Mouse (Mus musculus): ENCODE data around the gene Plagl2.

Plagl2 gene

DNA sequence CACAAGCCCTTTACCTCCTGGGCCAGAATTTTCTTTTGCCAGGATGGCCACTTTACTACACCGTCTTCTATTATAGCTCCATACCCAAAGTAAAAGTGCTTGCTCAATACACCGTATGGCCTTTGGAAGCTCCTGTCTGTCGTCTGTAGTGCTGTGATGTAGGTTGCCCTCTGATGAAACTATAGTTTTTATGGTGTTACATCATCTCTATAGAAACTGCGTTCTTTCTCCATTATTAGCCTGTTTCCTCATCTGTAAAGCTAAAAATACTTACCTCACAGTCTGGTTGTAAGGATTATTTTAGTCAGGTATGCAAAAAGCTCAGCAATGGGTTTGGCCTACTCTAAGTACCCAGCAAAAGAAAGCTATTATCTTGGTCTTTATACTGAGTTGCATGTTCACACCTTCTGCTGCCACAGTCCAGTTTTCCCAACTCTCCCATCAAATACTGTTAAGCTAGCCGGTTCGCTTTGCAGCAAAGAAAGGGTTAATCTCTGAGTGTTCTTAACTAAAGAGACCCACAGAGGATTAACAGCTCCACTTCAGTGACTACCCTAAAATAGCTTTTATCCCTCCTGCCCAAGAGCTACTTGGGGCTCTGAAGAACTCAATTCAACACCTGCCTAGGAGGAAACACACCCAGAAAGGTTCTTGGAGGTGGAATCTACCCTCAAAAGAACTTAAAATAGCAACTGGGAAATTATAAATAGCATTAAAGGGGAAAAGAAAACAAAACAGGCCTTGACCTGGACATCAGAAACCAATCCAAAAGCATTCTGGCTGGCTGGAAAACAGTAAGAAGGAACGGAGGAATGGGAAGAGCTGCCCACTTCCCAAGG, 2.0 kb downstream of the Plagl2 start:
- DNase-seq (ENCODE audit: low read depth, low spot score), result no peak

DNA sequence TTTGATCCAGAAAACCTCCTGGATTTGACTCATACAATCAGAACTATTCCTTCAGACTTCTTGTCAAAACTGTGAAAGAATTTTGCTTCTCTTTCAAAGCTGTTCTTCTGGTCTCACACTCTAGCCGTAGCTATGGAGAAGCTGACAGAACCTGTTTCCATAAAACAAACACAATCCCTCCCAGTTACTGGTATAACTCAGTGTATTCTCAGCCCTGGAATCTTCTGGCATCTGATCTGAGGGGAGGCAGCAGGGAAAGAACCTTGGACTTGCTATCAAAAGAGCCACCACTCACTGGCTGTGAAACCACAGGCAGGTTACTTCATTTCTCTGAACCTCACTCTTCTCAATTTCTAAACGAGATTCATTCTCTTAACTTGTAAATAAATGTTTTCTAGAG, 2.8 kb downstream of the Plagl2 start:
- no peak for DNase-seq (ENCODE audit: low read depth, low spot score)

DNA sequence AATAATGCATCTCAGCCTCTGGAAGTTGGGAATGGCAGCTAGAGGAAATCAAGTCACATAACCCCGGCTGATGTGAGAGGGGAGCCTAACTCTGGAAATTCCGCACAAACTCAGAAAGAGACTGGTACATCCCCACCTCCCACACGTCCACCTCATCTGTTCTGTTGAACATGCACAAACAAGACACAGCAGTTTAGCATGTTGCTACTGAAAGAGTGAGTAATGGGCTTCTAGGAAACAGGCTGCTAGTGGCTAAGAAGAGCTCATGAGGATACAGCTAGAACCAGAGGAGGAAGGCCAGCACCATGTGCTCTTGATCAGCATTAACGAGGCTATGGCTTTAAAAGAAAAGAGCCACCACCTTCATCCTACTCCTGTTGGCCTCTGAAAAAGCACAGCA, 3.3 kb downstream of the Plagl2 start:
- no peak for DNase-seq (ENCODE audit: low read depth, low spot score)

DNA sequence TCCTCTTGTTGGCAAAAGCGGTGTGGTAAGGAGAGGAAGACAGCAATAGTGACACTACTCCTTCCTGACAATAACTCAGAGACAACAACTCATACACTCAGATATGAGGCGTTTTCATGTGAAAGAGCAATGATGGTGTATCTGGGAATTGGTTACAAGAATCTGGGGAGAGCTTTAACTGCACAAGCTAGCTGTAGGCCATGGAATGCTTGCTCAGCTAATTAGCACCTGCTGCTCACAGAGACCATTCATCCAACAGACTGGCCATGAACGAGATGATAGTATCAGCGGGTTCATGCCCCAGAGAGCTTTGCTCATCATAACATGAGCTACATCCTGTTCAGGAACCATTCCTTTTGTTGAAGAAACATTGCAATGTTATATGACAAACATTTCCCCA, 4.0 kb downstream of the Plagl2 start:
- DNase-seq (ENCODE audit: low read depth, low spot score), result no peak

DNA sequence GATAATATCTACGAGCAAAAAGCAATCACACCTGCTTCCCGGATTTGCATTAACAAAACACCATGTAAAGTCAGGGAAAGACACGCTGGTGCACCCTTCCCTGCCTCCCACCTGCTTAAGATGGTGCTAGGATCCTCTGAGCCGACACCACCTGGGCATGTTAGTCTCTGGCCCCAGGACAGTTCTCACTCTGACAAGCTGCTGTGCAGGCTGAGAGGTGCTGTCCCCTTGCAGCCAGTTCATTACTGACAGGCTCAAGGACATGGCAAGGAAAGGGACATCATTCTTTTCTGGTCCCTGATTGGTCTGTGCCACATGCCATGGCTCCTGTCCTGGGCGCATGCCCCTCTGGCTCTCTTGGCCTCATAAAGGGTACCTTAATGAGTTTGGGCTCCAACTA, 12.7 kb downstream of the Plagl2 start:
- DNase-seq (ENCODE audit: low read depth, low spot score), result no peak

DNA sequence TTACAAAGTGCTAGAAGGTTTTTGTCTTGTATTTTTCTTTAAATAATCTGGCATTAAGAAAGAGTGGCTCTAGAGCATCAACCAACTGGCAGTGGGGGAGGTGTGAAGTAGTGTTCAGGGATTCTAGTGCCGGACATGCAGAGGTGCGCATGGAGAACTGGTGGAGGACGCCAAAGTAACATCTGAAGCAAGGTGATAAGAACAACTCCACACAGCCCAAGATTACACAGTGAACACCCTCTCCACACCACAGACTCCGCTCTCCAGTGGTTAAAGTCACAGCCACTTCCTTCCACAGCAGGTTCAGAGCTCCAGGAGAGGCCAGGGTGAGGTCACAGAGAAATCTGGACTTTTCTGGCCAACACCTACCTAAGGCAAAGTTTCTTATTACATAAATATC, 13.3 kb downstream of the Plagl2 start:
- DNase-seq (ENCODE audit: low read depth, low spot score), result no peak

DNA sequence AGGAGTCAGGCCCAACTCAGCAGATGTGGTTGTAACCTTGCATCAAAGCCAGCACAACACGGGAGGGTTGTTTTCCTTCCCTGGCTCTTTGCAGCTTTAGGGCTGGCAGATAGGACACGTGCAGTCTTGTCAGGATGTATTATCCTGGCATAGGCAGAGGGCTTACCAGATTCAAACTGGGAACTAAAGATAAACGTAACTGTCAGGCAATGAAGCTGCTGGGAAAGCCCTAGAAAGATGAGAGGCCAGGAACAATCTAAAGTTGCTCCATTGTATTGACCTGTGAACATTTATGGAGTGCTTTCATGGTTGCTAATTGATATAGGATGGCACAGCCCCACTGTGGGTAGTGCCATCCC, 15.7 kb downstream of the Plagl2 start:
- DNase-seq (ENCODE audit: low read depth, low spot score), result no peak

DNA sequence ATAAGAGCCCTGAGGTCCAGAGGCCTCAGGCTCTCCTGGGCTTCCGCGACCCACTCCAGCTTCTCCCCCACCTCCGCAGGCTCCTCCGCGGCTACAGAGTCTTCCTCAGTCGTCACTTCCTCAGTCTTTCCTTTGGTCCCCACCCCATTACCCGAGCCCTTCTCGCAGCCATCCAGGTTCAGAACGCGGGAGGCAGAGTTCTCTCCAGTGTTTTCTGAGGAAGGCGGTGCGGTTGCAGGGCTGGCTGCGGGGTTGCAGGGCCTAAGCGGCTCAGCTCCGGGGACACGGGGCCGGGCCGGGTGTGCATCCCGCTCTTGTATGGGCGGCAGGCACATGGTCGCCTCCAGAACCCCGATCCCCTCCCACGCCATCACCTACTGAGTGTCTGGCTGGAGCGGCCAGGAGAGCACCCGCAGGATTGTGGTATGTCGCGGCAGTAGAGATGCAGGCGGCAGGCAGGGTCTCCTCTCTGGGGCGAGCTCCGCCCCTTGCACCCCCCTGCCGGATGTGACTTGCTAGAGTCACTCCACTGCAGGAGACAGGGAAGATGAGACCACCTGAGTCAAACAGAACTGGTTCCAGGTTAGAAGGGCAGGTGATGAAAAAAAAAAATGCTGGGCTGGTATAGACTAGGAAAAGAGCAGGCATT, 16.2 kb downstream of the Plagl2 start, which contains the start of gene Tspyl3:
Tspyl3 (minus strand) TSS at position 496 of the 649 bp plus-strand sequence.
- peak; percentile 39 for DNase-seq (ENCODE audit: low read depth, low spot score)

DNA sequence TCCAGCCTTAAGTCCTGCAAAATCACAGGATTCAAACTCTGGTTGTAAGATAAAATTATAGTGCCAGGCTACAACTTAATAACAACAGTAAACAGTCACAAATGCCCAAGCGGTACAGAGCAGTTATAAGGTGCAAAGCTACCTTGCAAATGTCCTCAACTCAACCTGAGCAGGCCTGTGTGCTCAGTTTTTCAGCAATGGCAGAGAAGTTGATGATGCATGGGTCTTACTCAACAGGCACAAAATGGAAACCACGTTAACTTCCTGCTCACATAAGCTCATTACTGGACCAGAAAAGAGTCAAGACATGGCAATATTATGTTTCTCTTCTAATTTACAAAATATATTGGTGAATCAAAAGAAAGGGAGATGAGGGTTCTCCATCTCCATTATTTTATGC, 18.7 kb downstream of the Plagl2 start:
- no peak for DNase-seq (ENCODE audit: low read depth, low spot score)

DNA sequence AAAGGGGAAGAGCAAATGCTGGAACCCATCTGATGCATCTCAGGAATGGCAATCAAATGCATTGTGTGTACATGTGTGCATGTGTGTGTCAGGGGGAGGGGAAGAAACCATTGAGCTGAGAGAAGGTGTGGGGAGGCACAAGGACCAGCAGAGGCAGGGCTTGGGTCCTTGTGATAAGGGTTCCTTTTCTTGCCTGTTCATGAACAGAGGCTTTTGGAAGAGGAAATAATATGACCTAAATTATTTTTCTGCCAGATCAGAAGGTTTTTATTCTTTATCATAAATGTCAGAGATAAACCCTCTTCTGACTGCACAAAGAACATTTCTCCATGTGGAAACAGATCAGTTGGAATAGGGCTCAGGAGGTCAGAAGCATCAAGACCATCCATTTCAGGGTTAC, 19.1 kb downstream of the Plagl2 start:
- no peak for DNase-seq (ENCODE audit: low read depth, low spot score)

DNA sequence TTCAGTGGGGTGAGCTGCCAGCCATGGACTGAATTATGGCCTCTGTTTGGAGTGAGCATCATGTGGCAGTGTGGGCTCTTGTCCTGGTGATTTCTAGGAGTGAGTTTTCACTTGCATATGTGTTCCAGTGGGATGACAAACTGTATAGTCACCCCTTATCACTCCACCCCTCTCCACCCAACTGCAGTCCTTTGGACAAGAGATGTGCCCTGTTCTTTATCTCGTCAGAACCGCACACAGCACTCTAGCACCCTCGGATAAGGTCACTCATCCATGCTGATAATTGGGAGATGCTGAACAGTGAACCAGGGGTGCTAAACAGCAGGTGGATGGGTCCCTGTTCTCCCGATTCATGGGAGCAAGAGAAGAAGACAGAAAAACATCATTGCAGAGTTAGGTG, 19.6 kb downstream of the Plagl2 start:
- DNase-seq (ENCODE audit: low read depth, low spot score), result no peak

DNA sequence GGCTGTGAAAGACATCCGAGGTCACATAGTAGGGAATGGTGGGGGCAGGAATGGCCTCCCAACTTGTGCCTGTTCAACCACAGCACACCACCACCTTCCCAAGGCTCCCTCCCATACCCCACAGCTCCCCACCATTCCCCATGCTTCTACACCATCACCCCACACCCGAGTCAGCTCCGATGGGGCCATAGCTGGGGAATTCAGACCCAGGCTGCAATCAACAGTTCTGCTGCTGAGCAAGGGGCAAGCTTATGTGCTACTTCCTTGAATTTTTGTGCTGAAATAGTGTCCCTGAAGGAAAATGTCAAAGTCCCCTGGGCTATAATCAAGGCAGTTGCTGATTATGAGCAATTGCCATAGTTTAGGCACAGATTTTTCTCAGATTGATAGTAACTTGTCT, 22.7 kb downstream of the Plagl2 start:
- DNase-seq (ENCODE audit: low read depth, low spot score), result no peak

DNA sequence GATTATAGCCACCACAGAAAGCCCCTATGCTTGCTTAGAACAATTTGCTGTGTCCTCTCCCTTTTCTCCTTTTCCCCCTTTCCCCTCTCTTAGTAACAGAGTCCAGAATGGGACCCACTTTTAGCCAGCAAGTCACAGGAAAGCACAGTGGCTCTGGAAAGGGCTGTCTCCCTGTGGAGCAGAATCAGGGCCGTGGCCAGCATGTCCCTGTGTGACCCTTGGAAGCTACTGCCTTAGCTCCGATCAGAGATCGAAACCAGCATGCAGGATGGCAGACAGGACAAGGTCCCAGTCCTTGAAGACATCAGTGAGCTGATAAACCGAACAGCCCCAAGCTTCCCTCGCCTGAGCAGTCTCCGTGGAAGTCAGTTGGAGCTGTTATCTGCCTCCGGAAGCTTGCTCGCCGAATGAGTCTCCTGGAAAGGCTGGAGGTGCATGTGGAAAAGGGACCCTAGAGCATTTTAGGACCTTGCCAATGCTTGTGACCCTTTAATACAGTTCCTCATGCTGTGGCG, 23.3 kb downstream of the Plagl2 start:
- DNase-seq (ENCODE audit: low read depth, low spot score), result no peak

DNA sequence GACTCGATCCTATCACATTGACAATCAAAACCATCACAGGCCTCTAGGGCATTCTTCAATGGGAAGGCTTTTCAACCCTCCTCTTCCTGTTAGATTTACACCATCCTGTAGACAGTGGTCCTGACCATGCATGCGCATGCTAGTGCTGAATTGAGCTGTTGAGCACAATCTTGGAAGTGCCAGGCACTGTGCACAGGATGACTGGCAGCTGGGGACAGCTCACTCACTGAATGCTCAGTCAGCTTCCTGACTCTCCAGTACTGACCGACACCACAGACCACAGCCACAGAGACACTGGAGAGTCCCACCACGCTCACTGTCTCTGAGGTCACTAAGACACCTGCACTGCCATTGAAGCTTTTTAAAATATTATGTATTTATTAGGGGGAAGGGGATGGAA, 25.8 kb downstream of the Plagl2 start:
- DNase-seq (ENCODE audit: low read depth, low spot score), result no peak

DNA sequence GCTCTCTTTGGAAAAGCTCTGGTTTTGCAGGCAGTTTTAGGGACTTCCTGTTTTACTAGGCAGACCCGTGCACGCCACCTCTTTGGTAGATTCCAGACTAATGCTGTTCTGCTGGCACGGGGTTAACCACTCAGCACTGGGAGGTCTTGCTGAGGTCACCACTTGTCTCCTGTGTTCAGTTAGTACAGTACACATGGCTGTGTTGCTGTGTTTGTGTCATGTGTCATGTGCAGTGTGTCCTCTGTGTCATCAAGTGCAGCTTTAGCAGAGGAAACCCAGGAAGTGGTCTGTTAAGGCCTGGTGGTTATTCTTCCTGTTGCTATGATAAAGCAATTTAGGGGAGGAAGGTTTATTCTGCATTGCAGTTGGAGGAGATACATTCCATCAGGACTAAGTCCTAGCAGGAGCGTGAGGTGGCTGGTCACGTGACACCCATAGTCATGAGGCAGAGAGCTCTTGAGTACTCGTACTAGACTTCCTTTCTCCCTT, 26.4 kb downstream of the Plagl2 start:
- DNase-seq (ENCODE audit: low read depth, low spot score), result no peak

DNA sequence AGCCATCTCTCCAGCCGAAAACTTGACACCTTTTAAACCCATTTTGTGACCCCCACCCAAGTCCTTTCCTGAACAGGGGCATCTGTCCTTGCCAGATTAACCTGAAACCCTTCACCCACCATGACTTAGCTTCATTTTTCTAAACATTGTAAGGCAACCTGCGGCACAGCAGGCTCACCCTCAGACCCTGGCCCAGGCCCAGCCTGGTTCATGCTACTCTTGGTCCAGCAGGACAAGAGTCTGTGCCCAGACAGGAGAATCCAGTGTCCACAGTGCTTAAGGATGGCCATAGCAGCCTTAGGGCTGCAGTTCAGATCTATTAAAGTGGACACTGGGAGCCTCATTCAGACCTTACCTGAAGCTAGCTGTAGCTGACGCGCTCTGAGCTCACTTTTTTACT, 27.9 kb downstream of the Plagl2 start:
- no peak for DNase-seq (ENCODE audit: low read depth, low spot score)

DNA sequence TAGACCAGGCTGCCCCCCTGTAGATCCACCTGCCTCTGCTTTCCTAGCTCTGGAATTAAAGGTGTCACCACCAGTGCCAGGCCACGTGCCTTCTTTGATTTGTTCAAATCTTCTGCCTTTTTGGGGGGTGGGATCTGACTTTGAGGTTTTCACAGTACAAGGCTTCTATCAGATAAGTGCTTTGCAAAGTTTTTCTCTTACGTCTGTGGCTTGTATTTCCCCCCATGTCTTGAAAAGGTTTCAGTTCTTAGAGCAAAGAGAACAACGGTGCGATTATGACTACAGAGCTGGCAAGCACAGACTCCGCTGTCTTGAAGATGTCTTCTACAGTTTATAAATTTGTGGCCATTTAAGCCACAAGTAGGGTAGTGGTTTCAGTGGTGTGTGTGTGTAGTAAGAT, 29.8 kb downstream of the Plagl2 start:
- DNase-seq (ENCODE audit: low read depth, low spot score), result no peak

DNA sequence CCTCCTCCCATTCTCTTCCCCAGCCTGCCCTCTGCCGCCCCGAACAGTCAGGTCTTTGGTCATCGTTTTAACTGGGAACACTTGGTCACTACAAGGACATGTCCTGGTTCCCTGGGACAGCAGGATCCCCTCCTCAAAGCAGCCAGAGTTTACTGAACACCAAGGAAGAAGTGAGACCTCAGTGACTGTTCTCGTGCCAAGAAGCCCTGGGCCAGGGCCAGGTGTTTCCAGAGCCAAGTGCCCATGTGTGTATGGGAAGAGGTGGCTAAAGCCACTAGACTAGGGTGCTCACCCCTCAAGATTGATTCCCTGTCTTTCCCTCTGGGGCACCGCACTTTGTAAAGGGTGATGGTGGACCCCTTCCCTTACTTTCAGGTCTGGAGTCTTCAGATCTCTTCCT, 31.9 kb downstream of the Plagl2 start:
- DNase-seq (ENCODE audit: low read depth, low spot score), result no peak

DNA sequence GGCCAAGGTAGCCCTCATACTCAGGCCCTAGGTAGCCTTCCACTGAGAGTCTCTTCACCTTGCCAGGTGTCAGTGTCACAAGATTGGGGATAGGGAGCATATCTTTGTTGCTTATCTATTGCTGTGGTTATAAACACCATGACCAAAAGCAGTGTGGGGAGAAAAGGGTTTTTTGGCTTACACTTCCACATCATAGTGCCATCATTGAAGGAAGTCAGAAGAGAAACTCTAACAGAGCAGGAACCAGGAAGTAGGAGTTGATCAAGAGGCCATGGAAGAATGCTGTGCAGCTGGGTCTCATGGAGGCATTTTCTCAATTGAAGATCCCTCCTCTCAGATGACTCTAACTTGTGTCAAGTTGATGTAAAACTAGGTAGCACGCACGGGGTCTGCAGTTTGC, 33.1 kb downstream of the Plagl2 start:
- DNase-seq (ENCODE audit: low read depth, low spot score), result no peak

DNA sequence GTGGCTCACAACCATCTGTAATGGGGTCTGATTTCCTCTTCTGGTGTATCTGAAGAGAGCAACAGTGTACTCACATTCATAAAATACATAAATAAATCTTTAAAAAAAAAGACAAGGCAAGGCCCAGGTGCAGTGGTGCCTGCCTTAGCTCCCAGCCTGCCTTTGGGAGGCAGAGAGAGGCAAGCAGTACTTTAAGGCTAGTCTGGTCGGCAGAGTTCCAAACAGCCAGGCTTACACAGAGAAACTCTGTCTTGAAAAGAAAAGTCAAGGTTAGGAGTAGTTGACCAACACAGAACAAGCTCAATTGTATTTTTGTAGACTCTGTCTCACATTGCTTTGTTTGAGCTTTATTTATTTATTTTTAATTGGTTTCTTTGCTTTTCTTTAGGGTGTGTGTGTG, 38.5 kb downstream of the Plagl2 start:
- no peak for DNase-seq (ENCODE audit: low read depth, low spot score)

DNA sequence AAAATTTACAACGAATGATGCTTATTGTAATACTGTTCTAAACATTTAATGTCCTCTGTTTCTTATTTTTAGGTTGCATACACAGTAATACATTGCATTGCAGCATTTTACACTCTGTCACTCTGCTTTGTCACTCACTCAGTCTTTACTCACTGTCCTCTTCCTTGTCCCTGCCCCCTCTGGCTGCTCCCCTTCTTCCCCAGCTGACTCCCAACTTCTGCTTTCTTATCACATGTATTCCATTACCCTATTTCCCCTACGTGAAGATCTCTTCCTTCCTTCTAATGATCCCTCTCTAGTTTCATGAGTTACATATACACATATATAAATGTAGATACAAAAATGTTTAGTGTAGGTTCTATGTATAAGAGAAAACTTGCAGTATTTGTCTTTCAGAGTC, 42.1 kb downstream of the Plagl2 start:
- no peak for DNase-seq (ENCODE audit: low read depth, low spot score)

DNA sequence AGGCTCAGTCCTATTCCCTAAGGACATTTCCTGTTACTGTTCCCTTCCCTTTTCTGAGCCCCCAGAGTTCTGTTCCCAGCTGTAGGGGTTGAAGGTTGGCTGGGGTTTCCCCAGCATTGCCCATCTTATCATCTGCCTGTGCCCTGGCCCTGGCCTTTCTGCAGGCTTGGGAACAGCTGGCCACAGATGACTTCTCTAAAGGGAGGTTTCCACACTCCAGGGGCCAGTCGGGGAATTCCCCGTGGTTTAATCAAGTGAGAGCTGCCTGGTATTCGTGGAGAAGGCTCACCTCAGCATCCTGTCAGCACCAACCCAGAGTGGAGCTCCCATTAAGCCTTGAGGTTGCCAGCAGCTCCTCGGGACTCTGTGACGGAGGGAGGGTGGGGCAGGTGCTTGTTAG, 42.7 kb downstream of the Plagl2 start:
- DNase-seq (ENCODE audit: low read depth, low spot score), result no peak

DNA sequence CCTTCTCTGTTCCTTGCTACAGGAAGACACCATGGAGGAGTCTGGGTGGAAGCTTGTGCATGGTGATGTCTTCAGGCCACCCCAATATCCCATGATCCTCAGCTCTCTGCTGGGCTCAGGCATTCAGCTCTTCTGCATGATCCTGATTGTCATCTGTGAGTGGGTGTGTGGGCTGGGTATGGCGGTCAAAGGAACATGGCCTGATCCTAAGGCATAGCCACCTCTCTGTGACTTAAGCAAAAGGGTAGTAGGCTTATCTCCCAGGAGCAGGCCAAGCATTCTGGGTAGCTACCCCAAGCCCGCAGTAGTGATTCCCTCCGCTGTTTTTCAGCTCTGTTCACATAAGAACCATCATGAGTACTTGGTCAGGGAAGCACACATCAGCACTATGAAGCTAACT, 47.0 kb downstream of the Plagl2 start:
- DNase-seq (ENCODE audit: low read depth, low spot score), result no peak

Data from telencephalon, adult 2 months (tissue).